Mouse (Mus musculus): Measurements from ENCODE around the gene Tle6.
A peak's percentile ranks its signal among the peaks of the same experiment; 100 is the strongest.

Tle6 gene

DNA sequence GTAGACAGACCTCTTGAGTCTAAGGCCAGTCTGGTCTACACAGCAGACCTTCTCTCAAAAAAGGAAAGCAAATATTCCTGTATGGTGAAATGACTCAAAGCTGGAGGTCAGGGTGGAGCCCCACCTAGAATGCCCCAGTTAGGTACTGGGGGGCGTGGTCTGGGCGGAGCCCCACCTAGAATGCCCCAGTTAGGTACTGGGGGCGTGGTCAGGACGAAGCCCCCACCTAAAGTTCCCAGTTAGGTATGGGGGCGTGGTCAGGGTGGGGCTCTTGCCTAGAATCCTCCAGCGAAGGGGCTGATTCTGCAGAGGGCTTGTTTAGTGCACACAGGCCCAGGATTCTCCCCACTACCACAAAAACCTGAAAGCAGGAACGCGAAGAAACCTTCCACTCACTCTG, 22.6 kb upstream of the Tle6 start:
- no peak for DNase-seq (ENCODE audit: low spot score)

GRCm38 (mm10) chr10:81620786-81621185, 19.9 kb upstream of the Tle6 start:
- no peak for DNase-seq (ENCODE audit: low spot score)

DNA sequence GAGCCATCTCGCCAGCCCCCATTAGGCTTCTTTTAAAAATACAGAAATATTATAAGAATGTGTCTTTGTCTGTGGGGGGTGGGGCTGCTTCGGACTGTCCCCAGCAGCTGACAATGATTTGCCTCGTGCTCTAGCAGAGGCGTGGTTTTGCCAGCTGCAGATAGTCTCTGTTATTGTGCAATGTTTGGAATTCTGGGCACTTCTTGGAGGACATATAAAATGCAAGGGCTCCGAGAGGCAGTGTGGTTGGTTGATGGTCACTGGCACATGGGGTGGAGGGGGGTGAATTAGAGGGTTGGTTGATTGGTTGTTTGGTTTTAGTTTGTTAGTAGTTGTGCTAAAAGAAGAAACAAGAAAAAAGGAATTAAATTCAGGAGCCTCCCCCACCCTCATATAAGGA, 19.1 kb upstream of the Tle6 start:
- DNase-seq (ENCODE audit: low spot score) = no peak

DNA sequence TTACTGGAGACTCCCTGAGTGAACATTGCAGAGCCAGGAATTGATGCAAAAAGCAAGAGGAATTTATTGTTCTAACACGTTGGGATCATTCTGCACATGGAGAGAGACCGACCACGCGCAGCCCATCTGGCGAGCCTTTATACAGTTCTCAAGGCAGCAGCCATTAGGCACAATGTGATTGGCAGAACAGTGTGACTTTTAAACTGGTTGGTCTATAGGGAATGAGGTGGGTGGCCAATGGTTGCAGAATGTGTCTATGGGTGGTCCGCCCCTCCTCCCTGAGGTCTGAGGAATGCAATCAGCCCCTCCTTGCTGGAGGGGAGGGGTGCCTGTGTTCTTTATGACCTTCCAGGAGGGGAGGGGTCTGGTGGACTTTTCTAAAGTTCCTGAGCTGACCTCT, 14.6 kb upstream of the Tle6 start:
- DNase-seq (ENCODE audit: low spot score) = no peak

- no peak for DNase-seq (ENCODE audit: low spot score)
Observed at GRCm38 (mm10) chr10:81612779-81613178, 11.9 kb upstream of the Tle6 start.

DNA sequence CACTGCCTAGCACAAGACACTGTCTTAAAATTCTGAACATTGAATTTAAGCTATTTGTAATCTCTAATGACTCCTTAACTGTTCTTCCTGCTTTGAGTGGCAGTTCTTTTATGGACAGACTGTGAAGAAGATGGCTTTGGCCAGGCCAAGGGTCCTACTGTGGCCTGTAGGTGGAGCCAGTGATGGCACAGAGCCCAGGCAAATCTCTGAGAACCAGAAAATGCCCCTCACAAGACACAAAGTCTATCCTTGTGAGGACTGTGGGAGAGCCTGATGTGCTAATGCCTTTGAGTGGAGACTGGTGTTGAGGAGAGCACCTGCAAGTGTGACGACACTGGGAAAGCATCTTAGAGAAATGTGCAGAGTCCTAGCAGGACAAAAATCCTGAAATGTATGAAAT, 7.4 kb upstream of the Tle6 start:
- no peak for DNase-seq (ENCODE audit: low spot score)

DNA sequence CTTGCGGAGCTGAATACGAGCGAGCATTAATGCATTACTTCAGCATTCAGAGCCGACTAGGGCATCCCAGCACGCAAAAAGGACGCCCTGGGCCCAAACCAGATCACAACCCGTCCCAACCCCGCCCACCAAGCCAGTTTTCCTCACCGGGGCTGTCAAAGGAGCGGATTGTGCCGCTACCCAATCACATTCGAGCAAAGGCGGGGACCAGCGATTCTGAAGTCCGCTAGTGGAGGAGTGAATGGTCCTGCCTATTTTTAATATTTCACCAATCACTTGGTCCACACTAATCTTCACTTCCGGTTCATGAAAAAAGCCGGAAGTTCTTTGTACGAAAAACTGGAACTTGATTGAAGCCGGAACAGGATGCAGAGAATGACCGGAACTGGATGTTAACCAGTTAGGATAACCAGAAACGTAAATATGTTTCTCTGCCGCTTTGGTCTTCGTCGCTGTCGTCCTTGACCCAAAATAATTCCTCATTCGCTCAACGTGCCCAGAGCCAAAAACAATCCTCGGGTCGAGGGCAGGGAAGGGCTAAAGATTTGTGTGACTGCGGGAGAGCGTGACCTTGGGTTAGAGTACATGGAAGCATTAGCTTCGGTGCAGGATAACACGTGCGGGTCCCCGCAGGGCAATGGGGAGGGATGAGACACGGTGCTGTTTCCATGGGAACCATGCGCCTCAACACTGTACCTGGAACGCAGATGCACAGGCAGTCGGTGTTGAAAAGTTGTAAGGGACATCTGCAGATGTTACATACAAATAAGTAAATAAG, 5.3 kb upstream of the Tle6 start, which contains the start of gene BC025920:
Gene BC025920, plus strand, starts transcription at position 297 of the 778 bp plus-strand sequence.
- peak; percentile 95 for DNase-seq (ENCODE audit: low spot score)

- DNase-seq (ENCODE audit: low spot score) = peak; percentile 77
Observed at GRCm38 (mm10) chr10:81605666-81605973, 4.7 kb upstream of the Tle6 start.

GRCm38 (mm10) chr10:81604968-81605665, 4.2 kb upstream of the Tle6 start:
- DNase-seq (ENCODE audit: low spot score) = peak; percentile 92

- DNase-seq (ENCODE audit: low spot score) = no peak
Observed at GRCm38 (mm10) chr10:81604019-81604967, 3.4 kb upstream of the Tle6 start.

DNA sequence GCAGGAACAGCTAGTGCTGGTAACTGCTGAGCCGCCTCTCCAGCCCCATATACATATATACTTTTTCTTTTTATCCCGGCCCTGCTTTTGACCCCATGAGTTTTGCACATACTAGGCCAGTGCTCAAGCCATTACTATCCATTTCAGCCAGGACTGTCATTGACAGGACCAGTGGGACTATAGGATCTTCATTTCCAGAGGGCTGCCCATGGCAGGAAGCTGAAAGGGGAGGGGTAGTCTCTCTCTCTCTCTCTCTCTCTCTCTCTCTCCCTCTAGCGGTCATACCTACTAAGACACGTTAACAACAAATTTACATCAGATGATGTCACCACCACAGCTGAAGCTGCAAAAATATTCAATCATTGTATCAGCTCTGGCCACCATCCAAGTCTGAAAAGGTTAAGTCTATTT, 1.9 kb upstream of the Tle6 start:
- DNase-seq (ENCODE audit: low spot score) = no peak

DNA sequence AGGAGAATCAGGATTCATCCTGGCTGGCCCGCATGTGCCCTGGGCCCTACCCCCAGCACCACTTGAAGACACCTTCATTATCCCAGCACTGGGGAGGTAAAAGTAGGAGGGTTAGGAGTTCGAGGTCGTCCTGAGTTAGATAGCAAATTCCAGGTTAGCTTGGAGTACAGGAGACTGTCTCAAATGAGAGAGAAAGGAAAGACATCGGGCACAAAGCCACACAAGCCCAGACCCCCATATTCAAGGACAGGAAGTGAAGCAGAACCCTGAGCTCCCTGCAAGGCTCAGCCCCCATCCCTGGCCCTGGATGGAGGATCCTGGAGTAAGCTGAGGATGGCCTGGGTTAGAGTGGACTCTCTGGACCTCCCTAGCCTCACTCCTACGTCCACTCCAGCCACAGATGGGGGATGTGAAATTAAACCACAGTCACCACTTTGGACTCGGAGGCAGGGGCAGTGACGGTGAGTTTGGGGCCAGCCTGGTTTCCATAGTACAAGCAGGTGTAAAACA, 578 bp upstream of the Tle6 start:
- DNase-seq (ENCODE audit: low spot score) = no peak

GRCm38 (mm10) chr10:81600096-81600495, 777 bp downstream of the Tle6 start:
- DNase-seq (ENCODE audit: low spot score) = no peak

- no peak for DNase-seq (ENCODE audit: low spot score)
Observed at GRCm38 (mm10) chr10:81599630-81600029, 1.2 kb downstream of the Tle6 start.

DNA sequence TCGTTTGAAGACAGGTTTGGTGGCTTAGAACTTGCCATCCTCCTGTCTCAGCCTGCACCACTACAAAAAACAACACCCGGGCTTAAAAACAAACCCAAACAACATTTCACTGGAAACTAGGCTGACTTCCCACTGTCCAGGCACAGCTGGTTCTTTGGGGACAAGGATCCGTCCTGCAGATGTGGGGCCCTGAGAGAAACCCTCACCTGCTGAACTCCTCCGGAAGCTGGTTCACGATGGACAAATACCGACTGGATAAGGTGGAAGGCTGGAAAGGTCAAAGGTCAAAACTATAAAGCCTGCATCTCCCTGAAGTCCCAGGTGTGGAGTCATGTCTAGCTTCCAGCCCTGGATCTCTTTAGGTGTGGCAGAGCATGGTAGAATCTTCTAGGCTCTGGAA, 2.0 kb downstream of the Tle6 start:
- DNase-seq (ENCODE audit: low spot score) = no peak

DNA sequence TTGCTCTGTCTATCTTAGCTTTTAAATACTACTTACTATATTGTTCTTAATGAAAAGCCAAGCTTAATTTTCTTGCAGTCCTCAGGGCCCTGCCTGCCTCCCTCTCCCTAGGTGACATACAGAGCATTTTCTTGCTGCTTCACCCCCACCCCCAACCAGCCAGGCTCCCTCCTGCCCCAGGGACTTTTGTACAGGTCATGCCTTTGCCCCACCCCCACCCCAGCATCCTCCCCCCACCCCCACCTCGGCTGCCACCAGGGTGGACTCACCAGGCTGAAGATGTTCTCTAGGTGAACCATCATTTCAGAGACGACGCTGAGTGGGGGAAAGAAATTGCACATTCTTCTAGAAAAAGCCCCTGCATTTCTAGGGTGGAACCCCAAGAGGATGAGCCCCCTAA, 2.5 kb downstream of the Tle6 start:
- DNase-seq (ENCODE audit: low spot score) = no peak

DNA sequence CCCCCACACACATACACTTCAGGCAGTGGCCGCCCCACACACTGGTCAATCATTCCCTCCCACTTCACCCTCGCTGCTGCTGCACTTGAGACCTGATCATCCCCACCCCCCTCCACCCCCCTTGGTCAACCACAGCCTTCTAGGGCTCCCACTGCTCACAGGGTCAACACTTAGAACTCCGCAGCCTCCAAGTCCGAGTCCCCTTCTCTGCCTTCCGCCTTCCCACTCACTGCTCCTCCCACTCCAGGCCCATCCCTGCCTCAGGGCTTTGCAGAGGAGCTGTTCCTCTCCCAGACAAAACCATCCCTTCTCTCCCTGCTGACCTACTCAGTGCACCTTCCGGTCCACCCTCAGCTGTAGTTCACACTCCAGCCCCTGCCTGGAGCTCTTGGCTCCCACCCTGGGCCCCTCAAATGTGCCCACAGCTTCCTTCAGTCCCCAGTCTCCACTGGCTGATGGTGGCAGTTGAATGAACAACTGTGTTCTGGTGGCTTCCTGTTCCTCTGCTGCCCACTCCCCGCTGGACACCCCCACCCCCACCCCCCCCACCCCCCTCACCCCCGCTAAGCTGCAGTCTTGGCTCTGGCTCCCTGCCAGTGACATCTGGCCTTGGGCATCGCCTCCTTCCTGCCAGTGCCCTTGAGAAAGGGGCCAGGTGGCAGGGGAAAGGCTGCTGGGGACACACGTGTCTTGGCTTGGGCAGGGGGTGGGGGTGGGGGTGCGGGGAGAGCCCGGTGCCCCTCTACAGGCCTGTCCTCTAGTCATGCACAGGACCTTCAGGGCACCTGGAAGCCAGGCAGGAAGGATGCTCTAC, 3.5 kb downstream of the Tle6 start:
- peak; percentile 77 for DNase-seq (ENCODE audit: low spot score)

DNA sequence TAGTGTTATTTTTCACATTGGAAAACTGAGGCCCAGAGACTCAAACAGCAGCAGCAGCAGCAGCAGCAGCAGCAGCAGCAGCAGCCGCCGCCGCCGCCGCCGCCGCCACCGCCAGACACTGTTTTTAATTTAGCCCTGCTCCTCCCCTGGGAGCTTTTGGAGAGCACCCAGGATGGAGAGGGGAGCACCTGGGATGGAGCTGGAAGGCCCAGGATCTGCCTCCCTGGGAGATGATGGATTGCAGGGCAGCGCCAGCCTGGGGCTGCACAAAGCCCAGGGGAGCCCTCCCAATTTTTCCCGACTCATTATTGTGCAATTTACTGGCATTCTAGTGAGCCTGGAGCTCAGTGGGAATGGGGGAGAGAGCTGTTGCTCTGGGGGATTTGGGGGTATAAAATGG, 4.3 kb downstream of the Tle6 start:
- DNase-seq (ENCODE audit: low spot score) = no peak

DNA sequence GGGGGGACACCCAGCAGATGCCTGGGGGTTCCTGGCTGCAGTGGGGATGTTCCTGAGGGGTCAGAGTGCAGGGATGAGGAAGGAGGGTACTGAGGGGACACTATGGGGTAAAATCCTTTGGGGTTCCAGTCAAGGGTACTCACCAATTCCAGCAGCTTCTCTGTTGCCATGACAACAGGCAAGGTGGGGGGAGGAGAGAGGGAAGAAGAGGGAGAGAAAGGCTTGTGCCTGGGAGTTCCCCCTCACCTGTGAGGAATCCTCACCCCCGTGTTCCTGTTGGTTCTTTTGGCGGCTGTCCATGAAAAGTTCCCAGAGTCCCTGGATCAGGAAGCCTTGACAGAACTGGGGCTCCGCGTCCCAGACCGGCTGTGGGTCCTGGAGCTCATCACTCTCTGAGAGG, 5.3 kb downstream of the Tle6 start:
- no peak for DNase-seq (ENCODE audit: low spot score)

DNA sequence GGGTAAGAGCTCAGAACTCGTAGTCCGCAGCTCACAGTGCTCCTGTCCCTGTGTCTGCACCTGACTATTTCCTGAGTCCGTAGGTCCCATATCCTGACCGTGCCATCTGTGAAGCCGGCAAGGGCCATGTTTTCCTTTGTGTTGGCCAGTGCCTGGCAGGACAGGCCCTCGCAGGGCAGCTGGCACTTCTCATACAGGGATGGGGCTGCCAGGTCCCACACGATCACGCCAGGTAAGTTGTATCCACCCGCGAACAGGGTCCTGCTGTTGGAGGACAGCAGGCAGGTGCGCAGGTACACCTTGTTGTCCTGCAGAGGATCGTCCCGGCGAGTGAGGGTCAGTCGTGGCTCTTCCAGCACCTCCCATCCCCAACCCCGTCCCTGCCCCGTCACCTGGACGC, 6.9 kb downstream of the Tle6 start:
- DNase-seq (ENCODE audit: low spot score) = no peak

DNA sequence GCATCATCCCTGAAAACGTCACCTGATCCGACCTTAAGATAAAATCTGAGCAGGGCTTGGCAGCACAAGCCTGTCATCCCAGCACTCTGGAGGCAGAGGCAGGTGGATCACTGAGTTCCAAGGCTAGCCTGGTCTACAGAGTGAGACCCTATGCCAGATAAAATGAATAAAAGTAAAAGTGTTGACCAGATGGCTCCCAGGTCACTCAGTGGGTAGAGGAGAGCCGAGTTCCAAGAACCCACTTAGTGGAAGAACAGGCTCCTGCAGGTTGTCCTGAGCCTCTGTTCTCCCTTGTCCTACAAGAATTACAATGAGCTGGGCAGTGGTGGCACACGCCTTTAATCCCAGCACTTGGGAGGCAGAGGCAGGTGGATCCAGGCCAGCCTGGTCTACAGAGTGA, 7.7 kb downstream of the Tle6 start:
- DNase-seq (ENCODE audit: low spot score) = no peak

- DNase-seq (ENCODE audit: low spot score) = no peak
Observed at GRCm38 (mm10) chr10:81592631-81593030, 8.2 kb downstream of the Tle6 start.
